Mouse (Mus musculus): ENCODE data around the gene Cd300ld3.
"Not testable (repeated sequence)": the region's sequence is repeated elsewhere in the genome, so short reads cannot be mapped to it uniquely, and the experiment has no call there.

Gene Cd300ld3

GRCm38 (mm10) chr11:115052991-115053390 is 4.8 kb upstream of the Cd300ld3 start:
- no peak for DNase-seq (ENCODE audit: low spot score)

- DNase-seq (ENCODE audit: low spot score) = peak; percentile 56
These were observed 4.0 kb upstream of the Cd300ld3 start for GRCm38 (mm10) chr11:115052206-115052605.

GRCm38 (mm10) chr11:115049282-115049895 is 1.2 kb upstream of the Cd300ld3 start:
- DNase-seq (ENCODE audit: low spot score) = no peak

- not testable (repeated sequence) for DNase-seq (ENCODE audit: low spot score)
These were observed 10.5 kb downstream of the Cd300ld3 start, which contains the start of gene Cd300ld5 for GRCm38 (mm10) chr11:115037669-115038068. Cd300ld5 (minus strand) TSS chr11:115037769.

GRCm38 (mm10) chr11:115026912-115027311 is 21.3 kb downstream of the Cd300ld3 start, which contains the start of gene Cd300ld4:
Cd300ld4 (minus strand) TSS chr11:115027012.
- DNase-seq (ENCODE audit: low spot score) = not testable (repeated sequence)

- DNase-seq (ENCODE audit: low spot score) = not testable (repeated sequence)
These were observed 32.1 kb downstream of the Cd300ld3 start, which contains the start of gene Cd300ld2 for GRCm38 (mm10) chr11:115016093-115016492. Cd300ld2 (minus strand) TSS chr11:115016193.

GRCm38 (mm10) chr11:115004070-115004469 is 44.1 kb downstream of the Cd300ld3 start:
- DNase-seq (ENCODE audit: low spot score) = no peak

- DNase-seq (ENCODE audit: low spot score) = no peak
These were observed 46.7 kb downstream of the Cd300ld3 start, which contains the start of gene Cd300c2 for GRCm38 (mm10) chr11:115001474-115002040. Cd300c2 (minus strand) TSS chr11:115001880.

All from testis, postnatal 14 days (tissue).